Mouse (Mus musculus): ENCODE results near the gene Tex13c3. TPM values are rescaled to one million over a fixed set of nuclear protein-coding genes. Genes with fewer than 3 reads are reported as not detected.
"Not testable (repeated sequence)": the region's sequence is repeated elsewhere in the genome, so short reads cannot be mapped to it uniquely, and the experiment has no call there.

The Tex13c3 gene
- not detected for total RNA-seq (2022)

DNA sequence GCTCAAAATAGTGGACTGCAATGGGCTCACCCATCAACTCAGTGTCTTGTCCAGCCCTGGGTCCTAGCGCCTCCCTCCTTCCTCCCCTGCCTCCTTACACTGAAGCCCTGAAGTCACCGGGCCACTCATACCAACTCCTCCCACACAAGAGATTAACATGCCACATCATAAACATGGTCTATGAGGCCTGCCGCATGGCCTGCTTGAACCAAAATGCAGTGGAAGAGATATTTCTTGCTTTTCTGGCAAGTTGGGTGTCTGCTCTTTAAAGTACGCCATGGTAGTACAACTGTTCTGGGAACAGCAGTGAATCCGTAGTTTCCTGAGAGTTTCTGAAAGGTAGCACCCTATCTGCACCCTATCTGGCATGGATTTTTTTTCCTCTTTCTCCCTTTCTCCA is at the start of gene Tex13c3:
TSS of gene Tex13c3 (minus strand) at position 101 of the 400 bp plus-strand sequence.
- not testable (repeated sequence) for DNase-seq (ENCODE audit: low spot score)

DNA sequence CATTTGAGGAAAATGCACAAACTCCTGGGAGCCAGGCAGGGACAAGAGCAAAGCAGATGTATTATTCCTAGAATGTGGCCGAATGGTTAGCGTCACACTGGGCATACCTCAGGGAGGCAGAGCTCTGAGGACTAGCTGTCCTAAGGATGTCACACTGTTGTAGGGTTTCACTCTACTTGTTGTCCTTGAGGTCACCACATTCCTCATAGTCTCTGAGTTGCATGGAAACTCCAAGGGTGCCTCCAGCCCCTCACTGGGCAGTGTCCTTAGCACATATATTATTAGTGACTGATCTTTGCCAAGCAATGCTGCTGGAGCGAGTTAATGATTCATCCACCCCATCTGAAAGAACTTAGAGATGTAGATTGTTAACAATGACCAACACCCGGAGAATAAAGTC is 8.6 kb upstream of the Tex13c3 start:
- no peak for DNase-seq (ENCODE audit: low spot score)
